Mouse (Mus musculus): ENCODE data around the gene Kirrel.

Kirrel gene

GRCm38 (mm10) chr3:87079751-87080150 is 94.8 kb downstream of the Kirrel start:
- no peak for DNase-seq (ENCODE audit: low read depth, low spot score)

GRCm38 (mm10) chr3:87079301-87079700 is 95.2 kb downstream of the Kirrel start:
- no peak for DNase-seq (ENCODE audit: low read depth, low spot score)

- DNase-seq (ENCODE audit: low read depth, low spot score), result no peak
Measured at GRCm38 (mm10) chr3:87077681-87078080, 96.9 kb downstream of the Kirrel start.

- no peak for DNase-seq (ENCODE audit: low read depth, low spot score)
Measured at GRCm38 (mm10) chr3:87076899-87077298, 97.6 kb downstream of the Kirrel start.

GRCm38 (mm10) chr3:87076161-87076560 is 98.4 kb downstream of the Kirrel start:
- no peak for DNase-seq (ENCODE audit: low read depth, low spot score)

GRCm38 (mm10) chr3:87072612-87073515 is 101.7 kb downstream of the Kirrel start:
- no peak for DNase-seq (ENCODE audit: low read depth, low spot score)

- DNase-seq (ENCODE audit: low read depth, low spot score), result no peak
Measured at GRCm38 (mm10) chr3:87072191-87072590, 102.4 kb downstream of the Kirrel start.

- DNase-seq (ENCODE audit: low read depth, low spot score), result no peak
Measured at GRCm38 (mm10) chr3:87067396-87067975, 107.1 kb downstream of the Kirrel start.

GRCm38 (mm10) chr3:87053939-87054338 is 120.6 kb downstream of the Kirrel start:
- no peak for DNase-seq (ENCODE audit: low read depth, low spot score)

GRCm38 (mm10) chr3:87047801-87048200 is 126.7 kb downstream of the Kirrel start:
- DNase-seq (ENCODE audit: low read depth, low spot score), result no peak

- no peak for DNase-seq (ENCODE audit: low read depth, low spot score)
Measured at GRCm38 (mm10) chr3:87041733-87042132, 132.8 kb downstream of the Kirrel start.

- no peak for DNase-seq (ENCODE audit: low read depth, low spot score)
Measured at GRCm38 (mm10) chr3:87038500-87038899, 136.0 kb downstream of the Kirrel start.

GRCm38 (mm10) chr3:87034061-87034460 is 140.5 kb downstream of the Kirrel start:
- no peak for DNase-seq (ENCODE audit: low read depth, low spot score)

GRCm38 (mm10) chr3:87033357-87033756 is 141.2 kb downstream of the Kirrel start:
- DNase-seq (ENCODE audit: low read depth, low spot score), result peak; percentile 49

GRCm38 (mm10) chr3:87030855-87031254 is 143.7 kb downstream of the Kirrel start:
- peak; percentile 50 for DNase-seq (ENCODE audit: low read depth, low spot score)

Measured in retina, adult 2 months (tissue).